Mouse (Mus musculus): ENCODE data around the gene BC048403.

- no peak for TF ChIP-seq CTCF (conservative IDR thresholded peaks at IDR 0.05; ENCODE audit: low read length)
- TF ChIP-seq POU5F1 (IDR thresholded peaks at IDR 0.05; ENCODE audit: borderline replicate concordance, low read length): no peak
These were observed 7.2 kb upstream of the BC048403 start for GRCm38 (mm10) chr10:121732542-121732941.

All from E14TG2a.4 (cell line).